Mouse (Mus musculus): ENCODE data around the gene Med6.

The Med6 gene

GRCm38 (mm10) chr12:81594902-81595671, at the start of gene Med6:
Med6 (minus strand) TSS chr12:81595008.
- peak; percentile 74 to 79 for DNase-seq (ENCODE audit: low spot score in 2 of 2)

GRCm38 (mm10) chr12:81642361-81643082, 47.7 kb upstream of the Med6 start:
- DNase-seq (ENCODE audit: low spot score in 2 of 2), result no peak

GRCm38 (mm10) chr12:81640656-81641055, 45.8 kb upstream of the Med6 start:
- no peak for DNase-seq (ENCODE audit: low spot score in 2 of 2)

- DNase-seq (ENCODE audit: low spot score in 2 of 2), result no peak
Observed at GRCm38 (mm10) chr12:81633246-81633645, 38.4 kb upstream of the Med6 start.

- DNase-seq (ENCODE audit: low spot score in 2 of 2), result peak in 1 of 2 experiments; percentile 26
Observed at GRCm38 (mm10) chr12:81631661-81632401, 37.0 kb upstream of the Med6 start.

GRCm38 (mm10) chr12:81630915-81631660, 36.3 kb upstream of the Med6 start, which contains the start of gene Ttc9:
Ttc9 (plus strand) TSS chr12:81631249.
- peak in 1 of 2 experiments; percentile 25 for DNase-seq (ENCODE audit: low spot score in 2 of 2)

- peak; percentile 40 to 58 for DNase-seq (ENCODE audit: low spot score in 2 of 2)
Observed at GRCm38 (mm10) chr12:81630520-81630914, 35.7 kb upstream of the Med6 start.

GRCm38 (mm10) chr12:81628091-81628490, 33.3 kb upstream of the Med6 start:
- DNase-seq (ENCODE audit: low spot score in 2 of 2), result no peak

GRCm38 (mm10) chr12:81627426-81627825, 32.6 kb upstream of the Med6 start:
- DNase-seq (ENCODE audit: low spot score in 2 of 2), result no peak

- DNase-seq (ENCODE audit: low spot score in 2 of 2), result no peak
Observed at GRCm38 (mm10) chr12:81626226-81626861, 31.5 kb upstream of the Med6 start.

- DNase-seq (ENCODE audit: low spot score in 2 of 2), result no peak
Observed at GRCm38 (mm10) chr12:81623377-81623776, 28.6 kb upstream of the Med6 start.

GRCm38 (mm10) chr12:81619302-81619701, 24.5 kb upstream of the Med6 start:
- DNase-seq (ENCODE audit: low spot score in 2 of 2), result peak; percentile 81 to 82

GRCm38 (mm10) chr12:81616980-81617379, 22.2 kb upstream of the Med6 start:
- no peak for DNase-seq (ENCODE audit: low spot score in 2 of 2)

- no peak for DNase-seq (ENCODE audit: low spot score in 2 of 2)
Observed at GRCm38 (mm10) chr12:81615807-81616206, 21.0 kb upstream of the Med6 start.

GRCm38 (mm10) chr12:81609445-81609844, 14.6 kb upstream of the Med6 start:
- DNase-seq (ENCODE audit: low spot score in 2 of 2), result no peak

GRCm38 (mm10) chr12:81604995-81605784, 10.4 kb upstream of the Med6 start:
- DNase-seq (ENCODE audit: low spot score in 2 of 2), result no peak

GRCm38 (mm10) chr12:81596547-81597262, 1.9 kb upstream of the Med6 start:
- no peak for DNase-seq (ENCODE audit: low spot score in 2 of 2)

GRCm38 (mm10) chr12:81568374-81568773, 26.4 kb downstream of the Med6 start, which contains the start of gene Adam21:
Adam21 (minus strand) TSS chr12:81568474.
- no peak for DNase-seq (ENCODE audit: low spot score in 2 of 2)

- no peak for DNase-seq (ENCODE audit: low spot score in 2 of 2)
Observed at GRCm38 (mm10) chr12:81567931-81568330, 26.9 kb downstream of the Med6 start.

Measured in frontal cortex, postnatal 25 days (tissue).